Mouse (Mus musculus) E14TG2a.4 (cell line): ENCODE data around the gene Tut1.

Source experiments
- CTCF ChIP-seq: conservative IDR thresholded peaks from 2 replicates; pipeline ENCODE4 v1.5.1; 2014; ENCODE audit warnings: low read length
- POU5F1 ChIP-seq: IDR thresholded peaks from 2 replicates; pipeline ENCODE4 v1.6.1; 2014; ENCODE audit warnings: low read length, borderline replicate concordance

DNA sequence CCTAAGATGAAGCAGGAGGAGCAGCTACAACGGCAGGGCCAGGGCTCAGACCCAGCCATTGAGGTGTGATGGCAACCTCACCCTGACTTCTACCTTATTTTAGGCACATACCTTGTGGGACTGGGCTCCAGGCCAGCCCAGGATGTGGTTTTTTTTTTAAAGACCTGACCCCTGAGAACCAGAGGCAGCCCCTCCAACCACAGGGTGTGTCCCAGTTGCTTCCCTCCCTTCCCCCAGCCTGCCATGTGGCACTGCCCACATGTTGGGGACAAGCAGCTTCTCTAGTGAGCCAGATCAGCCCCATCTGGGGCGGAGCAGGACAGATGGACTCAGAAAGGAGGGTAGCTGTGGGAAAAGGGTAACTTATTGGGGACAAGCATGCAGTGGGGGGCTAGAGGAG lies 26.9 kb upstream of the Tut1 start:
- no peak for TF ChIP-seq CTCF
- no peak for TF ChIP-seq POU5F1
